Mouse (Mus musculus): ENCODE data around the gene Cd22. TPM values are rescaled to one million over a fixed set of nuclear protein-coding genes. Genes with fewer than 3 reads are reported as not detected.
"Not testable (repeated sequence)": the region's sequence is repeated elsewhere in the genome, so short reads cannot be mapped to it uniquely, and the experiment has no call there.

The Cd22 gene
- polyA plus RNA-seq, 1 experiment from 2014 or later, result 0.20 TPM

DNA sequence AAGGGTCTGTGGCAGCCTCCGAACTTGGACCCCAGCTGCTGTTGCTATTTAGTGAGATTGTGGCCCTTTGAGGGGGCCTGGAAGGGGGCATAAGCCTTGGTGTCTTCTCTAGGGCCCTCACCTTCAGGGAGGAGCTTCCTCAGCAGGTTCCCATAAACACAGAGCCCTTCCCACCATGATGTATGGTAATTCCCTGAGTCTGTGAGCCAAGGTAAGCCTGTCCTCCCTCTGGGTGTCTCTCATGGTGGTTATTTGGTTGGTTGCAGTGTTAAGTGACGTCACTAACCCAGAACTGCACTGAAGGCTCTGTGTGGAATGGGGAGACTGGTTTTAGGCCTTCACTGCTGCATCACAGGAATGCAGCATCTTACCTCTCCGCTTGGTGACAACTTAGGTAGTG is 50.7 kb downstream of the Cd22 start:
- DNase-seq (ENCODE audit: low spot score), result no peak

DNA sequence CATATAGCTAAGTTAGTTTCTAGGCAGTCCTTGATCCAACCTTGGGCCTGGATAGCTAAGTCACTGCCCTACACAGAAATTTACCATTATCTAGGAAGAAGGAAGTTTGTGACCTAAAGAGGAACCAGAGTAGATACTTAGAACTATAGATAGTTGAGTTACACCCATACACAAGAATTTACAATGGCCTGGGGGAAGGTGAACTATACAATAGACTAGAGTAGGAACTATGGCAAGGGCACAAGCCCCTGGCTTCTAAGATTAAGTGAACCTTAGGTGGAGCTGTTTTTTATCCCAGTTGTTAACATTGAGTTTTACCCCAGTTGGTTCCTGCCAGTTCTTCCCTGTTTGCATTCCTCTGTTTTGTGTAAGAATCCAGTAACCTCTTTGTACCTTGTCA is 51.3 kb downstream of the Cd22 start:
- H3K36me3 ChIP-seq (ENCODE audit: insufficient read depth, low read length); H3K27ac ChIP-seq; H3K9me3 ChIP-seq (replicated peaks; ENCODE audit: low read length); H3K4me2 ChIP-seq (ENCODE audit: low read length); ATAC-seq (replicated peaks; ENCODE audit: low FRiP score, low read depth); H3K9ac ChIP-seq (ENCODE audit: low read depth, low read length); H3K4me1 ChIP-seq (replicated peaks; ENCODE audit: insufficient read depth, low read length); H3K4me3 ChIP-seq (replicated peaks; ENCODE audit: low read depth, low read length); DNase-seq (ENCODE audit: low spot score); H3K27me3 ChIP-seq (ENCODE audit: insufficient read depth, low read length): not testable (repeated sequence)

More for the DNA sequence above, 50.7 kb downstream of the Cd22 start:
- ATAC-seq (replicated peaks; ENCODE audit: low FRiP score, low read depth), result no peak
- no peak overlapping the region for H3K4me2 ChIP-seq (ENCODE audit: low read length)
- no peak overlapping the region for H3K4me3 ChIP-seq (replicated peaks; ENCODE audit: low read depth, low read length)
- no peak for TF ChIP-seq CTCF (IDR thresholded peaks at IDR 0.05; ENCODE audit: low read depth)
- no peak overlapping the region for H3K9ac ChIP-seq (ENCODE audit: low read depth, low read length)
- H3K27ac ChIP-seq, result no peak overlapping the region
- WGBS, result 69% methylated on average over 3 of the region's 3 CpGs
- no peaks in the 10 kb centered on the region for H3K27me3 ChIP-seq (ENCODE audit: insufficient read depth, low read length)
- H3K36me3 ChIP-seq (ENCODE audit: insufficient read depth, low read length), result no peaks in the 10 kb centered on the region
- no peaks in the 10 kb centered on the region for H3K9me3 ChIP-seq (replicated peaks; ENCODE audit: low read length)
- no peaks in the 10 kb centered on the region for H3K4me1 ChIP-seq (replicated peaks; ENCODE audit: insufficient read depth, low read length)

DNA sequence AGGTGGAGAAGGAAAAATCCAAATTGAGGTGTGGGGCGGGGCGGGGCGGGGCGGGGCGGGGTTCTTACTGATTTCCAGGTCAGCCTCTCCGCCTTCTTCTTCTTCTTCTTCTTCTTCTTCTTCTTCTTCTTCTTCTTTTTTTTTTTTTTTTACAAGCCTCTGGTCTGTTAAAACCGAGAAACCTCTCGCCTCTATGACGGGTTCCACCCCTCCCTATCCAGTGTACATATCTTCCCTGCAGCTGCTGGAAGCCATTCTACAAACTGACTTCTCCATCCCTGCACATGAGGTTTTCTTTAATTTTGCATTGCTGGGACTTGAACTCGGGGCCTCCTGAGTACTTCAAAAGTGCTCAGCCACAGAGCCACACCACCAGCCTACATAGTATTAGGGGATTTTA is 53.5 kb downstream of the Cd22 start:
- no peak overlapping the region for H3K4me2 ChIP-seq (ENCODE audit: low read length)
- no peaks in the 10 kb centered on the region for H3K27me3 ChIP-seq (ENCODE audit: insufficient read depth, low read length)
- no peak overlapping the region for H3K9ac ChIP-seq (ENCODE audit: low read depth, low read length)
- no peaks in the 10 kb centered on the region for H3K9me3 ChIP-seq (replicated peaks; ENCODE audit: low read length)
- H3K4me3 ChIP-seq (replicated peaks; ENCODE audit: low read depth, low read length), result no peak overlapping the region
- TF ChIP-seq CTCF (IDR thresholded peaks at IDR 0.05; ENCODE audit: low read depth), result no peak
- H3K4me1 ChIP-seq (replicated peaks; ENCODE audit: insufficient read depth, low read length), result no peaks in the 10 kb centered on the region
- no peak overlapping the region for H3K27ac ChIP-seq
- ATAC-seq (replicated peaks; ENCODE audit: low FRiP score, low read depth) (no peak), DNase-seq (ENCODE audit: low spot score) (no peak)
- WGBS, result 90% methylated on average over 10 of the region's 10 CpGs
- no peaks in the 10 kb centered on the region for H3K36me3 ChIP-seq (ENCODE audit: insufficient read depth, low read length)

DNA sequence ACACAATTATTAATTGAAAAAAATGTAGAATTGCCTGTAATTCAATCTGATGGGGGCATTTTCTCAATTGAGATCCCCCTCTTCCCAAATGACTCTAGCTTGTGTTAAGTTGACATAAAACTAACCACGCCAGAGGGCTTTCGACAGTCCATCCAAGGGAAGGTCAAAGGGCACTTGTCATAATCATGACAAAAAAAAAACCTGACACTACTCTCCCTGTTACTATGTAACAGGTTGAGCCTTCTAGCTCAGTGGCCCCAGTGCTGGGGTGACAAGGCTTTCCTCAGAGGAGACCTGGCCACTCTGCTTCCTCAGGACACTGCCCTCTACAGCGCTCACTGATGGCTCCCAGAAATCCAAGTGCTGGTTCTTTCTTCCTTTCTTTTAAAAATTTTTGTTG is 55.8 kb downstream of the Cd22 start:
- Histone ChIP-seq H3K4me1 (replicated peaks; ENCODE audit: insufficient read depth, low read length) (0 out of 2 replicates have a peak, but pooled peaks cover 2% of the 10 kb centered on the region), H3K36me3 (ENCODE audit: insufficient read depth, low read length) (no peaks in the 10 kb centered on the region), H3K4me2 (ENCODE audit: low read length) (no peak overlapping the region), H3K9me3 (replicated peaks; ENCODE audit: low read length) (no peaks in the 10 kb centered on the region), H3K27ac (no peak overlapping the region), H3K27me3 (ENCODE audit: insufficient read depth, low read length) (no peaks in the 10 kb centered on the region), H3K9ac (ENCODE audit: low read depth, low read length) (no peak overlapping the region), H3K4me3 (replicated peaks; ENCODE audit: low read depth, low read length) (no peak overlapping the region)
- ATAC-seq (replicated peaks; ENCODE audit: low FRiP score, low read depth), result no peak
- WGBS, result 87% methylated on average over 3 of the region's 3 CpGs
- no peak for TF ChIP-seq CTCF (IDR thresholded peaks at IDR 0.05; ENCODE audit: low read depth)
- DNase-seq (ENCODE audit: low spot score), result no peak

DNA sequence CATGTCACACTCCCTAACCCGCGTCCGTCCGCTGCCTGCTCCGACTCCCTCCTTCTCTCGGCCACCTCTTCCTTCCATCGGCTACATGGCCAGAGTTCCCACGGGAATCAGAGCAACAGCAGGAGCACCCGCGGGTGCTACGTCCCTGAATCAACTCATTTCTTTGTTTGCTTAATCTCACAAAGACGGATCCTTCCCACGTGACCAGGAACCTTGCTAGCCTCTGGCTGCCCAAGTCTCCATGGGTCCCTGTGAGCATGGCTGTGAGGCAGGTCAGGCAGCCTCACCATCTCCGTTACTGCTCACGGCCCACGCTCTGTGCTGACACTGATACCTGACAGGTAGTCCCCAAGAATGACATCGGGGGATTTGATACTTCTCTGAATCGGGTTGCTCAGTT is 56.5 kb downstream of the Cd22 start, which contains the start of gene Ffar2:
Ffar2 (minus strand) TSS at position 101 of the 400 bp plus-strand sequence.
- no peak for TF ChIP-seq CTCF (IDR thresholded peaks at IDR 0.05; ENCODE audit: low read depth)
- 87% methylated on average over 18 of the region's 18 CpGs for WGBS
- ATAC-seq (replicated peaks; ENCODE audit: low FRiP score, low read depth) (no peak), DNase-seq (ENCODE audit: low spot score) (no peak)
- no peak within 1 kb of the TSS for H3K9ac ChIP-seq (ENCODE audit: low read depth, low read length)
- H3K4me1 ChIP-seq (replicated peaks; ENCODE audit: insufficient read depth, low read length), result 0 out of 2 replicates have a peak, but pooled peaks cover 2% of the 10 kb centered on the region
- no peaks in the 10 kb centered on the region for H3K27me3 ChIP-seq (ENCODE audit: insufficient read depth, low read length)
- H3K4me3 ChIP-seq (replicated peaks; ENCODE audit: low read depth, low read length), result no peak within 1 kb of the TSS
- H3K27ac ChIP-seq, result no peak within 1 kb of the TSS
- no peaks in the 10 kb centered on the region for H3K9me3 ChIP-seq (replicated peaks; ENCODE audit: low read length)
- no peaks in the 10 kb centered on the region for H3K36me3 ChIP-seq (ENCODE audit: insufficient read depth, low read length)
- no peak within 1 kb of the TSS for H3K4me2 ChIP-seq (ENCODE audit: low read length)

DNA sequence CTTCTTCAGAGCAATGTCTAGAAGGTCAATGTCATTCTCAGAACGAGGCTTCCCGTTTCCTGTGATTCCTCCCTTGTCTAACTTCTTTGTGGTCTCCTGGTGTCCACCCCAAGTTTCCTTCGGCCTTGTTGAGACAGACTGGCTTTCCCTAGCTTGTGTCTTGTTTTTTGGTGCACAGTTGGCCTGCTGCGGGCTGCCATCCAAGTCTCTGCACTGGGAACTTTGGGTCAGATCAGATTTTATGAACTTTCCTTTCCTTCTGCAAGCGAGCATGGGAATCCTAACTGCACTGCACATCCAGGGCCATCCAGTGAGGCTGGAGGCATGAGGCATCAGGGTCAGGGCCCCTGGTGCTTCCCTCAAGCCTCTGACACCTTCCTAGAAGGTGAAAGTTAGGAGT is 58.6 kb downstream of the Cd22 start:
- H3K27me3 ChIP-seq (ENCODE audit: insufficient read depth, low read length), result no peaks in the 10 kb centered on the region
- H3K27ac ChIP-seq, result peak overlapping the region; percentile 47; the same call in 1 of the 2 replicates
- H3K9ac ChIP-seq (ENCODE audit: low read depth, low read length), result 0 out of 2 replicates have a peak overlapping the region, but pooled peaks have one; percentile 2
- no peak overlapping the region for H3K4me2 ChIP-seq (ENCODE audit: low read length)
- TF ChIP-seq CTCF (IDR thresholded peaks at IDR 0.05; ENCODE audit: low read depth), result no peak
- H3K4me3 ChIP-seq (replicated peaks; ENCODE audit: low read depth, low read length), result no peak overlapping the region
- H3K9me3 ChIP-seq (replicated peaks; ENCODE audit: low read length), result no peaks in the 10 kb centered on the region
- WGBS, result 38% methylated on average over 5 of the region's 5 CpGs
- no peaks in the 10 kb centered on the region for H3K36me3 ChIP-seq (ENCODE audit: insufficient read depth, low read length)
- no peak for ATAC-seq (replicated peaks; ENCODE audit: low FRiP score, low read depth)
- 0 out of 2 replicates have a peak, but pooled peaks cover 2% of the 10 kb centered on the region for H3K4me1 ChIP-seq (replicated peaks; ENCODE audit: insufficient read depth, low read length)
- peak; percentile 14 for DNase-seq (ENCODE audit: low spot score)

DNA sequence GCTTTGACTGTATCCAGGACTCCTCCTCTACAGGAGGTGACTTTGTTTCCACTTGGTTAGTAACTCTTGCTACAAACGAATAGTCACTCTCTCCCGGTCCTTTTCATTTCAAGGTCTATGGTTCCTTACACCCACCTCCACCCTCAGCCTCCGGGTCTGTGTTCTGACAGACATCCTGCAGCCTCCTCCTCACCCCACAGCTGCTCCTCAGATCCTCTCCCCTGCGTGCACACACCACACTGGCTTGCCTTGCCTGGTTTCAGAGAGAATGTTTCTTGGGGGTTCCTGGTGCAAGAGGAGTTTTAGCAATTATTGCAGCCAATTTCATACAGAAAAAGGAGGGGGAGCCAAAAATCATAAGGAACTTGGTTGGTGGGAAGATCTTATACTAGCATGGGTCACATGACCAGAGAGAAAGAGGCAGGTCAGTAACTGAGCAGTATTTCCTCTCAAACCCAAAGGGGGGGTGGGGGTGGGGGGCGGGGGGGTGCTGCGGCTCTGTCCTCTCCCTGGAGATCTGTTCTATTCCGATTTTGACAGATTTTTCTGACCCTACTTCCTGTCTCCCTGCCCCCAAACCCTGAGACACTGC is 59.2 kb downstream of the Cd22 start:
- Histone ChIP-seq H3K27ac (no peak overlapping the region), H3K4me2 (ENCODE audit: low read length) (no peak overlapping the region), H3K9ac (ENCODE audit: low read depth, low read length) (no peak overlapping the region), H3K4me1 (replicated peaks; ENCODE audit: insufficient read depth, low read length) (0 out of 2 replicates have a peak, but pooled peaks cover 2% of the 10 kb centered on the region), H3K9me3 (replicated peaks; ENCODE audit: low read length) (no peaks in the 10 kb centered on the region), H3K36me3 (ENCODE audit: insufficient read depth, low read length) (no peaks in the 10 kb centered on the region), H3K27me3 (ENCODE audit: insufficient read depth, low read length) (no peaks in the 10 kb centered on the region), H3K4me3 (replicated peaks; ENCODE audit: low read depth, low read length) (no peak overlapping the region)
- ATAC-seq (replicated peaks; ENCODE audit: low FRiP score, low read depth) (no peak), DNase-seq (ENCODE audit: low spot score) (no peak)
- no peak for TF ChIP-seq CTCF (IDR thresholded peaks at IDR 0.05; ENCODE audit: low read depth)
- 24% methylated on average over 7 of the region's 7 CpGs for WGBS

Measured in kidney, postnatal 0 days (tissue).